Mouse (Mus musculus): Measurements from ENCODE around the gene Vmn1r87. TPM values are rescaled to one million over a fixed set of nuclear protein-coding genes. Genes with fewer than 3 reads are reported as not detected.
"Not testable (repeated sequence)": the region's sequence is repeated elsewhere in the genome, so short reads cannot be mapped to it uniquely, and the experiment has no call there.

Vmn1r87 gene
- polyA plus RNA-seq (2015; fragmentation: Nextera tagmentation; extraction: Ambion mirVana), result not detected in 2 replicates

GRCm38 (mm10) chr7:13140057-13140456, at the start of gene Vmn1r87:
TSS of gene Vmn1r87 (minus strand) at chr7:13140157.
- no peaks in the 10 kb centered on the region for H3K27me3 ChIP-seq (ENCODE audit: insufficient read depth, low read length)
- H3K27ac ChIP-seq, result no peak within 1 kb of the TSS
- no peak within 1 kb of the TSS for H3K4me3 ChIP-seq (replicated peaks; ENCODE audit: low read depth, low read length)
- H3K36me3 ChIP-seq (ENCODE audit: insufficient read depth, low read length), result no peaks in the 10 kb centered on the region
- DNase-seq (ENCODE audit: low spot score) (no peak), ATAC-seq (replicated peaks; ENCODE audit: low FRiP score, low read depth) (no peak)
- no peaks in the 10 kb centered on the region for H3K4me1 ChIP-seq (replicated peaks; ENCODE audit: insufficient read depth, low read length)
- no peak within 1 kb of the TSS for H3K4me2 ChIP-seq (ENCODE audit: low read length)
- no peak for TF ChIP-seq CTCF (IDR thresholded peaks at IDR 0.05; ENCODE audit: low read depth)
- no peaks in the 10 kb centered on the region for H3K9me3 ChIP-seq (replicated peaks; ENCODE audit: low read length)
- WGBS, result 86% methylated on average over 1 of the region's 1 CpGs
- H3K9ac ChIP-seq (ENCODE audit: low read depth, low read length), result no peak within 1 kb of the TSS

GRCm38 (mm10) chr7:13159268-13159667, 19.3 kb upstream of the Vmn1r87 start, which contains the start of gene Vmn1r88:
TSS of gene Vmn1r88 (plus strand) at chr7:13159568.
- H3K27me3 ChIP-seq (ENCODE audit: insufficient read depth, low read length), result no peaks in the 10 kb centered on the region
- DNase-seq (ENCODE audit: low spot score) (no peak), ATAC-seq (replicated peaks; ENCODE audit: low FRiP score, low read depth) (no peak)
- no peak for TF ChIP-seq CTCF (IDR thresholded peaks at IDR 0.05; ENCODE audit: low read depth)
- H3K4me3 ChIP-seq (replicated peaks; ENCODE audit: low read depth, low read length), result no peak within 1 kb of the TSS
- H3K4me2 ChIP-seq (ENCODE audit: low read length), result no peak within 1 kb of the TSS
- H3K27ac ChIP-seq, result no peak within 1 kb of the TSS
- H3K4me1 ChIP-seq (replicated peaks; ENCODE audit: insufficient read depth, low read length), result no peaks in the 10 kb centered on the region
- no peaks in the 10 kb centered on the region for H3K9me3 ChIP-seq (replicated peaks; ENCODE audit: low read length)
- no peak within 1 kb of the TSS for H3K9ac ChIP-seq (ENCODE audit: low read depth, low read length)
- no peaks in the 10 kb centered on the region for H3K36me3 ChIP-seq (ENCODE audit: insufficient read depth, low read length)

GRCm38 (mm10) chr7:13137340-13137739, 2.6 kb downstream of the Vmn1r87 start:
- no peak overlapping the region for H3K4me2 ChIP-seq (ENCODE audit: low read length)
- no peaks in the 10 kb centered on the region for H3K36me3 ChIP-seq (ENCODE audit: insufficient read depth, low read length)
- H3K27ac ChIP-seq, result no peak overlapping the region
- no peaks in the 10 kb centered on the region for H3K4me1 ChIP-seq (replicated peaks; ENCODE audit: insufficient read depth, low read length)
- DNase-seq (ENCODE audit: low spot score) (no peak), ATAC-seq (replicated peaks; ENCODE audit: low FRiP score, low read depth) (no peak)
- no peak overlapping the region for H3K4me3 ChIP-seq (replicated peaks; ENCODE audit: low read depth, low read length)
- H3K27me3 ChIP-seq (ENCODE audit: insufficient read depth, low read length), result no peaks in the 10 kb centered on the region
- no peak for TF ChIP-seq CTCF (IDR thresholded peaks at IDR 0.05; ENCODE audit: low read depth)
- no peaks in the 10 kb centered on the region for H3K9me3 ChIP-seq (replicated peaks; ENCODE audit: low read length)
- H3K9ac ChIP-seq (ENCODE audit: low read depth, low read length), result no peak overlapping the region

- WGBS, result 85% methylated on average over 2 of the region's 2 CpGs
- H3K36me3 ChIP-seq (ENCODE audit: insufficient read depth, low read length), result no peaks in the 10 kb centered on the region
- H3K9me3 ChIP-seq (replicated peaks; ENCODE audit: low read length), result no peaks in the 10 kb centered on the region
- H3K4me3 ChIP-seq (replicated peaks; ENCODE audit: low read depth, low read length), result no peak overlapping the region
- no peak for TF ChIP-seq CTCF (IDR thresholded peaks at IDR 0.05; ENCODE audit: low read depth)
- no peak overlapping the region for H3K27ac ChIP-seq
- no peak for ATAC-seq (replicated peaks; ENCODE audit: low FRiP score, low read depth)
- no peak for DNase-seq (ENCODE audit: low spot score)
- no peak overlapping the region for H3K4me2 ChIP-seq (ENCODE audit: low read length)
- H3K4me1 ChIP-seq (replicated peaks; ENCODE audit: insufficient read depth, low read length), result no peaks in the 10 kb centered on the region
- H3K27me3 ChIP-seq (ENCODE audit: insufficient read depth, low read length), result no peaks in the 10 kb centered on the region
- no peak overlapping the region for H3K9ac ChIP-seq (ENCODE audit: low read depth, low read length)
Measured at GRCm38 (mm10) chr7:13131856-13132255, 8.1 kb downstream of the Vmn1r87 start.

- H3K9me3 ChIP-seq (replicated peaks; ENCODE audit: low read length); H3K36me3 ChIP-seq (ENCODE audit: insufficient read depth, low read length); H3K27me3 ChIP-seq (ENCODE audit: insufficient read depth, low read length); H3K4me1 ChIP-seq (replicated peaks; ENCODE audit: insufficient read depth, low read length); H3K4me3 ChIP-seq (replicated peaks; ENCODE audit: low read depth, low read length); DNase-seq (ENCODE audit: low spot score); H3K27ac ChIP-seq; H3K9ac ChIP-seq (ENCODE audit: low read depth, low read length): not testable (repeated sequence)
- 1% methylated on average over 15 of the region's 34 CpGs for whole genome bisulfite sequencing
- ATAC-seq (replicated peaks; ENCODE audit: low FRiP score, low read depth), result peak; percentile 86
- H3K4me2 ChIP-seq (ENCODE audit: low read length), result peak overlapping the region; percentile 25; the same call in 1 of the 2 replicates
Measured at GRCm38 (mm10) chr7:13123554-13124153, 16.3 kb downstream of the Vmn1r87 start.

- H3K4me1 ChIP-seq (replicated peaks; ENCODE audit: insufficient read depth, low read length), result no peaks in the 10 kb centered on the region
- DNase-seq (ENCODE audit: low spot score) (no peak), ATAC-seq (replicated peaks; ENCODE audit: low FRiP score, low read depth) (no peak)
- TF ChIP-seq CTCF (IDR thresholded peaks at IDR 0.05; ENCODE audit: low read depth), result no peak
- no peaks in the 10 kb centered on the region for H3K9me3 ChIP-seq (replicated peaks; ENCODE audit: low read length)
- no peaks in the 10 kb centered on the region for H3K36me3 ChIP-seq (ENCODE audit: insufficient read depth, low read length)
- H3K27me3 ChIP-seq (ENCODE audit: insufficient read depth, low read length), result no peaks in the 10 kb centered on the region
- H3K4me2 ChIP-seq (ENCODE audit: low read length), result no peak within 1 kb of the TSS
- no peak within 1 kb of the TSS for H3K4me3 ChIP-seq (replicated peaks; ENCODE audit: low read depth, low read length)
- no peak within 1 kb of the TSS for H3K9ac ChIP-seq (ENCODE audit: low read depth, low read length)
- H3K27ac ChIP-seq, result no peak within 1 kb of the TSS
Measured at GRCm38 (mm10) chr7:13119817-13120216, 20.1 kb downstream of the Vmn1r87 start, which contains the start of gene Vmn1r86. TSS of gene Vmn1r86 (minus strand) at chr7:13119917.

GRCm38 (mm10) chr7:13095073-13095472, 44.9 kb downstream of the Vmn1r87 start, which contains the start of gene Vmn1r85:
TSS of gene Vmn1r85 (minus strand) at chr7:13095173.
- no peak for TF ChIP-seq CTCF (IDR thresholded peaks at IDR 0.05; ENCODE audit: low read depth)
- Histone ChIP-seq H3K9me3 (replicated peaks; ENCODE audit: low read length) (no peaks in the 10 kb centered on the region), H3K36me3 (ENCODE audit: insufficient read depth, low read length) (no peaks in the 10 kb centered on the region), H3K27me3 (ENCODE audit: insufficient read depth, low read length) (no peaks in the 10 kb centered on the region), H3K9ac (ENCODE audit: low read depth, low read length) (no peak within 1 kb of the TSS), H3K4me3 (replicated peaks; ENCODE audit: low read depth, low read length) (no peak within 1 kb of the TSS), H3K4me1 (replicated peaks; ENCODE audit: insufficient read depth, low read length) (no peaks in the 10 kb centered on the region), H3K27ac (no peak within 1 kb of the TSS), H3K4me2 (ENCODE audit: low read length) (no peak within 1 kb of the TSS)
- DNase-seq (ENCODE audit: low spot score) (no peak), ATAC-seq (replicated peaks; ENCODE audit: low FRiP score, low read depth) (no peak)
- 56% methylated on average over 3 of the region's 3 CpGs for WGBS

Other genes with a start within 250 kb of the Vmn1r87 start
- 11.8 and 12.9 TPM in 2 replicates for gene Zscan22, start 242.3 kb downstream of the Vmn1r87 start, polyA plus RNA-seq (2015; fragmentation: Nextera tagmentation; extraction: Ambion mirVana)
- 1,052 and 1,143 TPM in 2 replicates for gene Rps5, start 217.9 kb downstream of the Vmn1r87 start, polyA plus RNA-seq (2015; fragmentation: Nextera tagmentation; extraction: Ambion mirVana)
- 0.29 and 0.32 TPM in 2 replicates for gene Rnf225, start 212.7 kb downstream of the Vmn1r87 start, polyA plus RNA-seq (2015; fragmentation: Nextera tagmentation; extraction: Ambion mirVana)
- gene Zfp324, start 174.3 kb downstream of the Vmn1r87 start, polyA plus RNA-seq (2015; fragmentation: Nextera tagmentation; extraction: Ambion mirVana), result 7.7 and 8.0 TPM in 2 replicates
- gene Zfp446, start 162.3 kb downstream of the Vmn1r87 start, polyA plus RNA-seq (2015; fragmentation: Nextera tagmentation; extraction: Ambion mirVana), result 6.7 and 7.1 TPM in 2 replicates
- 0.07 and 0.11 TPM in 2 replicates for gene Slc27a5, start 142.0 kb downstream of the Vmn1r87 start, polyA plus RNA-seq (2015; fragmentation: Nextera tagmentation; extraction: Ambion mirVana)
- gene Trim28, start 141.0 kb downstream of the Vmn1r87 start, polyA plus RNA-seq (2015; fragmentation: Nextera tagmentation; extraction: Ambion mirVana), result 195 and 197 TPM in 2 replicates
- gene Zbtb45, start 130.1 kb downstream of the Vmn1r87 start, polyA plus RNA-seq (2015; fragmentation: Nextera tagmentation; extraction: Ambion mirVana), result 17.4 and 17.5 TPM in 2 replicates
- gene Chmp2a, start 105.3 kb downstream of the Vmn1r87 start, polyA plus RNA-seq (2015; fragmentation: Nextera tagmentation; extraction: Ambion mirVana), result 235 and 240 TPM in 2 replicates
- 123 and 134 TPM in 2 replicates for gene Ube2m, start 101.9 kb downstream of the Vmn1r87 start, polyA plus RNA-seq (2015; fragmentation: Nextera tagmentation; extraction: Ambion mirVana)
- 2.3 and 2.6 TPM in 2 replicates for gene Mzf1, start 85.4 kb downstream of the Vmn1r87 start, polyA plus RNA-seq (2015; fragmentation: Nextera tagmentation; extraction: Ambion mirVana)
- gene Vmn1r85, start 45.0 kb downstream of the Vmn1r87 start, polyA plus RNA-seq (2015; fragmentation: Nextera tagmentation; extraction: Ambion mirVana), result not detected in 2 replicates
- gene Vmn1r86, start 20.2 kb downstream of the Vmn1r87 start, polyA plus RNA-seq (2015; fragmentation: Nextera tagmentation; extraction: Ambion mirVana), result not detected in 2 replicates
- gene Vmn1r88, start 19.4 kb upstream of the Vmn1r87 start, polyA plus RNA-seq (2015; fragmentation: Nextera tagmentation; extraction: Ambion mirVana), result 0.01 TPM in 1 of 2 replicates, not detected in the other
- gene Vmn1r89, start 72.9 kb upstream of the Vmn1r87 start, polyA plus RNA-seq (2015; fragmentation: Nextera tagmentation; extraction: Ambion mirVana), result not detected in 2 replicates
- gene Lig1, start 137.1 kb upstream of the Vmn1r87 start, polyA plus RNA-seq (2015; fragmentation: Nextera tagmentation; extraction: Ambion mirVana), result 49.8 and 61.7 TPM in 2 replicates
- gene Zswim9, start 138.6 kb upstream of the Vmn1r87 start, polyA plus RNA-seq (2015; fragmentation: Nextera tagmentation; extraction: Ambion mirVana), result 5.0 and 5.1 TPM in 2 replicates
- gene Pla2g4c, start 184.5 kb upstream of the Vmn1r87 start, polyA plus RNA-seq (2015; fragmentation: Nextera tagmentation; extraction: Ambion mirVana), result 0.12 and 0.17 TPM in 2 replicates

Measured in kidney, postnatal 0 days (tissue).